Mouse (Mus musculus) ovary, adult 10 weeks (tissue): ENCODE measurements around the gene Cdc25b. TPM values are rescaled to one million over a fixed set of nuclear protein-coding genes. Genes with fewer than 3 reads are reported as not detected.

ENCODE experiments used
- polyA plus RNA-seq: library from polyadenylated mRNA; stranded (reverse); fragments of 350-450 nt; fragmentation: Illumina TruSeq; extraction: RNeasy Lipid Tissue Mini Kit (QIAGEN cat#74804); gene quantifications from one replicate; pipeline ENCODE4 v1.2.3, GENCODE M21; 2014

Gene Cdc25b
- polyA plus RNA-seq, result 4.8 TPM

DNA sequence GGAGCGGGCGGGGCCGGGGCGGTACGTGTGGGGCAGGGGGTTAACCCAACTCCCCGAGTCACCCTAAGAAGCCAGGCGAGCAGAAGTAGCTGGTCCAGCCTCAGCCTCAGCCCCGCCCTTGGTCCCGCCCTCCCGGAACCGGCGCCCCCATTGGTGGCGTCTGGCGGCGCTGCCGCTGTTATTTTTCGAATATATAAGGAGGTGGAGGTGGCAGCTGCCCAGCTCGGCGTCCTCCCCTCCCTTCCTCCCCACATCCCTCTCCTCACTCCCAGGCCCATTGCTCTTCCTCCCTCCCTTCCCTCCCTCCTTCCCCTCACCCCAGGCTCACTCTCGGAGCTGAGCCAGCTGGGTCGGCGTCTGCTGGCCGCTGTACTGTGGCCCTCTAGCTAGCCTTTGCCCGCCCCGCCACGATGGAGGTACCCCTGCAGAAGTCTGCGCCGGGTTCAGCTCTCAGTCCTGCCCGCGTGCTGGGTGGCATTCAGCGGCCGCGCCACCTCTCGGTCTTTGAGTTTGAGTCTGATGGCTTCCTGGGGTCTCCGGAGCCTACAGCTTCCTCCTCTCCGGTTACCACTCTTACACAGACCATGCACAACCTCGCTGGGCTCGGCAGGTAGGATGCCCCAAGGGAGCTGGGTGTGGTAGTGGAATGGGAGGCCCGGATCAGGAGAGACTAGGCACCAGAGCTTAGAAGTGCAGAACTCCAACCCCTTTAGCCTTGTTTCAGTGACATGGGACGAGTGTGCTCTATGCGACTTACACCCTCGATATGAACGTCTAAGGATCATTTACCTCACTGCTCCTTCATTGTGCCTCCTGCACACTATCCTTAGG lies at the start of gene Cdc25b, which contains the start of gene Spef1:
TSS of gene Cdc25b (plus strand) at position 179 of the 831 bp plus-strand sequence.
TSS of gene Spef1 (minus strand) at position 512 of the 831 bp plus-strand sequence.

DNA sequence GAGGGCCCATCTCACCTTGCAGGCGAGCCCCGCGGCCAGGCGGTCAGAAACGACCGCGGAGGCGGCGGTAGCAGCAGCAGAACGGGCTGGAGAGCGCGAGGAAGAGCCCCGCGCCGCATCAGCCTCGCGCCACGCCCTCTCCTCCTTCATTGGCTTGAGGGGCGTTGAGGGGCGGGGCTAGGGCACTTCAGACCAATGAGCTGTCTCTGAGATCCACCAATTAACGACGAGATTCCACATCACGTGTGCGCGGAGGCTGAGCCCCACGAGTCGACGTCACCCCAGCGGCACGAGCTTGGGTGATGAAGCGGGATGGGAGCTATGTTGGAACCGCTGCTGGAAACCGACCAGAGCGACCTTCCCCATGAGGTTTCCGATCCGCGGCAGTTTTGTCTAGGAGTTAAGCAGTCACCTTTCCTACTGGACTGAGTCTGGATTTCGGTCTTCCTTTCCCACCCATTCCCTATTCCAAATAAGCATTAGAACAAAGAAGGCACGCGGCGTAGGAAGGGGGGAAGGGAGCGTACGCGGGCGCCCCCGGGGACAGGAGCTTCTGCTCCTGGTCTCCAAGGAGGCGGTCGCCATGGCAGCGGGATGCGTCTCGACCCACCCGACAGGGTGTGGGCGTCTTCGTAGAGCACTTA lies 26.7 kb upstream of the Cdc25b start, which contains the start of gene 1700037H04Rik:
TSS of gene 1700037H04Rik (minus strand) at position 144 of the 644 bp plus-strand sequence.

DNA sequence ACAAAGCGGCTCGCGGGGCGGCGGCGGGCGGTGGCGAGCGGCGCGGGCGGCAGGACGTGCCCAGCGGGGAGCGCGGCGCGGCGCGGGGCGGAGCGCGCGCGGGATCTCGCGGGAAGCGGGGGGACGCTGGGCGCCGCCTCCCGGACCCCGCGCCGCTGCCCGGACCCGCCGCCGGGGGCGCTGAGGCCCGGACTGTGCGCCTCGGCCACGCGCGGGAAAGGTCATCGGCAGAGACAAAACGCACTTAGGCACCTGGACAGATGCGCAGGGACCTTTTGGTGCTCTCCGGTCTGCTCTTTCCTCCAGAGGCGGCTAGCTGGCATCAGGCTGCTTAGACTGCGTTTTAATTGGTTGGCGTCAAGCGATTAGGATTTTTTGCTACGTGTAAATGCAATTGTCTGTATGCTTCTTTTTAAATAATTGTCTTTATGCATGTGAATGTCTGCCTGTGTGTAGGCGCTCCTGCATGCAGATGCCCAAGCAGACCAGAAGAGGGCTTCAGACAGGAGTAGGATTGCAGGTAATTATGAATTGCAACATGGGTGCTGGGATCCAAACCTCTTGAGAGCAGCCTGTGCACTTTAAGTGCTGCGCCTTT lies 6.7 kb upstream of the Cdc25b start, which contains the start of gene Cenpb:
TSS of gene Cenpb (minus strand) at position 78 of the 598 bp plus-strand sequence.

DNA sequence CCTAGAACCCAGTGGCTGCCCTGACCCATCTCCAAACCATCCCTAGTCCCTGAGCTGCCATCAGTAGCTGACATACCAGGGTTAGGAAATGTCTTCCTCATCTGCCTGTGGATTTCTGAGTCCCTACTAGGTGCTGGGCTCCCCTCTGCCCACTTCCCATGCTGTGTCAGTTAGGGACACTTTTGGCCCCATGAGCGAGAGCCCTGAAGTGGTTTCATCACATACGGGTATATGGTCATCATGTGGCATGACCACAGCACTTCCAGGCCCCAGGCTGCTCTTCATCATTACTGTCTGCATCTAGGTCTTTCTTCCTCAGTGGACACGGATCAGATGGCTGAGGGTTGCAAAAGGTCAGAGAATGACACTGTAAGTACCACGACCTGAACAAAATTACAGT lies 20.0 kb downstream of the Cdc25b start, which contains the start of gene Ap5s1:
TSS of gene Ap5s1 (plus strand) at position 301 of the 400 bp plus-strand sequence.

DNA sequence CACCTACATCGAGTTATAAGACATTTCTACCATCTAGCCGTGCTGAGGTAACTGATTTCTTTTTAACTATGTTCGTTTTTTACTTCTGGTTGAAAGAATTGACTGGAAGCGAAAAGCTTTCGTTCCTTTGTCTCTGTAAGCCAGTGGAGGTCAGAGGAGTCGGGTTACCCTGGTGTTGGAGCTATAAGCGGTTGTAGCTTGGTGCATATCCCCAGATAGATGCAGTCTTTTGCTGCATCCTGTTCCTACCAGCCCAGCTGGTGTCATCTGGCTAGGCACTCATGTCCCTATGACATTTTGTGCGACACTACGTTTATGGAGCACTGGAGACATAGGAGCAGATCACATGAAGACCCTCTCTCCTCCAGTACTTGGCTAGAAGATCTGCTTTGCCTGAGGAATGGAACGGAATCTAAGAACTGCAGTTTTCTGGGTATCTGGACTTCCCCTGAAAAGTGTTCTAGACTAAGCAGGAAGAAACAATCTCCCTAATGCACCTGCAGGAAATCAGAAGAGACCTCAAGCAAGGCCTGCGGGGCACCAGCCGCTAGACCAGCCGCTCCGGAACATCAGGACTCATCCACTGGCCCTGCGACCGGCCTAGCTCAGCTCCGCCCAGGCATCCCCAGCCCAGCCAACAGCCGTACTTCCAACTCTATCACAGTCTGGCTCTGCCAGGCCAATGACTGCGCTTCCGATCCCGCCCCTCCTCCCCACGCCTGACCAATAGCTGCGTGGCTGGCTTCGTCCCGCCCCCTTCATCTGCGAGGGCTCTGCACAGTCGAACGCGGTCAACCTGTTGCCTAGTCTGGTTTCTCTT lies 46.8 kb downstream of the Cdc25b start, which contains the start of gene Mavs:
TSS of gene Mavs (plus strand) at position 757 of the 820 bp plus-strand sequence.

Other genes starting within 250 kb of the Cdc25b start
- 0.34 TPM for gene Gfra4, start 143.9 kb upstream of the Cdc25b start, polyA plus RNA-seq
- 0.57 TPM for gene Adam33, start 123.1 kb upstream of the Cdc25b start, polyA plus RNA-seq
- gene Siglec1, start 100.2 kb upstream of the Cdc25b start, polyA plus RNA-seq, result 1.2 TPM
- gene Hspa12b, start 59.7 kb upstream of the Cdc25b start, polyA plus RNA-seq, result 1.5 TPM
- not detected for gene Gm11037, start 53.5 kb upstream of the Cdc25b start, polyA plus RNA-seq
- gene 1700037H04Rik, start 26.9 kb upstream of the Cdc25b start, polyA plus RNA-seq, result 0.94 TPM
- 15.5 TPM for gene Cenpb, start 6.9 kb upstream of the Cdc25b start, polyA plus RNA-seq
- 3.1 TPM for gene Spef1, start 333 bp downstream of the Cdc25b start, polyA plus RNA-seq
- gene Ap5s1, start 20.1 kb downstream of the Cdc25b start, polyA plus RNA-seq, result 3.4 TPM
- gene Mavs, start 47.1 kb downstream of the Cdc25b start, polyA plus RNA-seq, result 5.8 TPM
- 79.5 TPM for gene Pank2, start 75.5 kb downstream of the Cdc25b start, polyA plus RNA-seq
- gene Rnf24, start 165.9 kb downstream of the Cdc25b start, polyA plus RNA-seq, result 14.7 TPM